Mouse (Mus musculus) liver (tissue): ENCODE data around the gene Eri3.

Experiments
- DNase-seq: peaks from one replicate; pipeline ENCODE4 v3.0.0-alpha.2; 2020; ENCODE audit warnings: mixed read lengths

Gene Eri3

DNA sequence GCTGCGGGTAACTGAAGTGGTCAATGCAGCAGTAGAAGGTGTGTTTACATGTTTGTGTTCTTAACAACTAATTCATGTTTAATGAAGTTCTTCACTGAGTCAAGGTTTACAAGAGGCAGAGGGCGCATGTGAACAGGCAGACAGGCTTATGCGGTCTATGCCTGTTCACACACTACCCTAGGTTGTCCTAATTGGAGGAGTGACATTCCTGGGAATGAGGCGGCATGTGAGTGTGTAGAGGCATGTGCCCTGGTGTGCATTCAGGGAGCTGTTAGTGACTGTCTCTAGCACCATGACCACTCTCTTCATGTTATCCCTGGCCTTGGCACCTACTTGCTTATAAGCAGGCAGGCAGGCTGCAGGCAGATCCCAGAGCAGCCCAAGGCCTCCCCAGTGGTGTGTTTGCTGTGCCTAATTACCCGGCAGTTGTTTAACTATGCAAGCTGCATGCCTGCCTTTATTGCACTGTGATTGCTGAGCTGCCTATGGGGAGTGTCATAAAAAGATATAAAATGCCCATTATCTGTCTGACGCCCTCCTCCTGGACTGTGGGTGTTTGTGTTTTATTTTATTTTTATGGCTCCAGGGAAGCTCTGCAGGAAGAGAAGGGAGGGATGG is 80.0 kb downstream of the Eri3 start:
- no peak for DNase-seq

DNA sequence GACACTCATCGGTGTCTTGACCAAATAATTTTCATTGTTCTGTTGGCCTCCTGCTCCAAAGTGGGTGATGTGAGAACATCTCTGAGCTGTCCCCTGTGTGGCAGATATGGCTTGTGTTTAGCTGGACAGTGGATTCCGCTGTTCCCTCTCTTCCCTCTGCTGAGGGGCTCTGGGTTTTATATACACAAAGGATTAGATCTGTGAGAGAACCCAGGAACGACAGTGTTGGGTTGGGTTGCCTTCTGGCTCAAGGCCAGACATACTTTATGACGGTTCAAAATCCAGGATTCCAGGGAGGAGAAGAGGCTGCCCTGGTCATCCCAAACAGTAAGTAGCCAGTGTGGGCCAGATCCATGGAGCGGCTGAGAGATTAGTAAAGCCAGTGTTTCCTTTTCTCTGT is 83.4 kb downstream of the Eri3 start:
- no peak for DNase-seq

DNA sequence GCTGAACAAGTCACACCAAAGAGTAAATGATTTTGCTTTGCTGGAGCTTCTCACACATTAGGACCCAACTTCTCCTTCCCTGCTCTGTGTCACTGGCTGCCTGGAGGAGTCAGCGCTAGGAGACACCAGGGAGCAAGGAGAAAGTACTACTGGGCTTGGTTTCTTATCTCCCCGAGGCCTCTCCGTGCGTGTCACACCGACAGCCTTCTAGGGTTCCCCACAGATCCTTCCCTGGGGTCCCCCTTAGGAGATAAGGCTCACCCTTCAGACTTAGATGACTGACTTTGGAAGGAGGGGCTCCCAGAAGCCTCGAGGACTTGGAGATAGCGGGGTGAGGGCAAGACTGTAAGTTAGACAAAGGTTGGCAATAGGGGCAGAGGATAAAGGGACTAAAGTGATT is 84.5 kb downstream of the Eri3 start:
- peak; percentile 48 for DNase-seq

DNA sequence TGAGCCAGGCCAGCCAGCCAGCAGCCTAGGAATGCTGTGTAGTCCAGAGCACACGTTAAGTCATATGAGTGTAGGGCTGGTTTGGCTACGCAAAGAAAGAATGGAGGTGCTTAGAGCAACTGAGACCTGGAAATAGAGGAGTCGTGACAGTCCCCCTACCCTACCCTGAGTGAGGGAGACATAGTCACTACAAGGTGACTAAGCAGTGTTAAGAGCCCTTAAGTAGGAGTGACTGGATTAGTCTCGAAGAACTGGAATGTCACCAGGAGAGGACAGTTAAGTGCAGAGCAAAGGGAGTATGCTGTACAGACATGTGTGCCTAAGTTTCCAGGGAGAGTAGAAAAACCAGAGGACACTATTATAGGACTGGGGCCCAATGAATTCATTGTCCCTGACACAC is 86.0 kb downstream of the Eri3 start:
- DNase-seq = no peak

DNA sequence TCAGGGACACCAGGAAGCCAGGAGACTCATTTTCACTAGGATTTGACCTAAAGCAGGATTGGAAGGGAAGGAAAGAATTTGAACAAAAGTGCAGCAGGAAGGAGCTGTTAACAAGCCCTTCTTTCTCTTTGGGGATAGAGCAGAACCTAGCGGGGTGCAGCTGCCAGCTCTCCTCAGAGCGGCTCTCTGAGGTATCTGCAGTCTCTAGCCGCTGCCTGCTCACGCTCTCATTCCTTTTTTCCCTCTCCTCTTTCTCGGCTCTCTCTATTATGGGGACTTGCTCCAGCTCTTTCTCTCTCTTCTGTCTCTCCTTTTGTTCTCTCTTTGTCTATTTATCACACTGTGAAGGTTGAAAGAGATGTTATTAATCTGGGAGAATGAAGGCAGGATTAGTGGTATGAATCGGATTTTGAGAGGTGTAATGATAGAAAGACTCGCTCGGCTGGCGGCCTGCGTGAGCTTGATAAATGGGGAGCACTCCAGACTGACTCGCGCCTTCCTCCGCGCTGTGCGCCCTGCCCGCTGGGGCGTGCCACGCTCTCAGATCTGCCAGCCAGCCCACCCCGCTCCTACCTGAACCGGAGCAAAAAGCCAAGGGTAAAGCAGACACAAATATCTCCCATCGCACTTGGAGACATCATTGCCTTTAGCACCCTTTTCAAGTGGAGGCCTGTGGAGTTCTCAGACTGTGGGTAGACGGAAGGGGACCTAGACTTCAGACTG is 86.9 kb downstream of the Eri3 start:
- peak; percentile 29 for DNase-seq

DNA sequence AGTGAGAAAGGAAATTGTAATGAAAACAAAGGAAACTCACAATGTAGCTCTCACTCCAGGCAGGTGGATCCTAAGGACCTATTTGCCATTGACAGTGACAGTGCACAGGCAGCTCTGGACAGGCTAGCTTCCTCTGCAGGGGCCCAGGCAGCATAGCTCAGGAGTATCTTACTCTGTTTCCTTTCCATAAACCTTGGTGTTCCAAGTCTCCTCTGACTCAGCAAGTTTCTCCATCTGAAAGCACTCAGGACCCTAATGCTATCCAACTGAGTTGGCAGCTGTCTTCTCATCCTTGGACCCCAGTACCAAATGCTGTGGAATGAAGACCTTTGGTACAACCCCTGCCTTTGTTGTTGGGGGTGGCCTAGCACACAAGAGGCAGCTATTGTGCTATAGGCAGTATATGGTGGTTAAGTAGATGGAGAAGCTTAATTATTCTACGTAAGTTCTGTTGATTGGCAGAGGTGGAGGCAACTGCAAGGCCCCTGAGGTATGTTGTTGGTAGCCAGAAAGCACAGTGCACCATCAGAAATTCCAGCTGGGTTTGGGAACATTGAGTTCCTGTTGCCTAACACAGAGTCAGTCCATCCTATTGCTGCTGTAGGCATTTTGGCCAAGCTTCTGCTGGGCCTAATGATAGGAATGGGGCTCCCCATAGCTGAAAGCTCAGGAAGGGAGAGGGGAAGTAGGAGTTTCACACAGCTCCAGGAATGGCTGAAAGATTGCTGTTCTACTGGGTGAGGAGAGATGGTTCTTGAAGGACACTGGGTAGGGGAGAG is 90.9 kb downstream of the Eri3 start:
- DNase-seq = no peak

DNA sequence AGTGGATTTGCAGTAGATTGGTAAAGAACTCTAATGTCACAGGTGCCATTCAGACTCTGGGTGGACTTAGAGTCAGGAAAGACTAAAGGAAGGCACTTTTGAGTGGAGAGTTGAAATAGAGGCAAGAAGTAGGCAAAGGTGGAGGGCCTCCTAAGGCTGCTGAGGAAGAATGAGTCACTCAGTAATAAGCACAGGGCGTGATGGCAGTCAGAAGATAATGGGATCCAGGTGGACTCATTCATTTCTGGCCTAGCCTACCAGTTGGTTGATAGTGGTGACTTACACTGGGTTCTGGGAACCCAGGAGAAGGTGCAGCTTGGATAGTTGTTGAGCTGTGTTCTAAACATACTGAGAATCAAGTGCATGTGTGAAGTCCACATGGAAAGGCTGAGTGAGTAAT is 91.6 kb downstream of the Eri3 start:
- no peak for DNase-seq

DNA sequence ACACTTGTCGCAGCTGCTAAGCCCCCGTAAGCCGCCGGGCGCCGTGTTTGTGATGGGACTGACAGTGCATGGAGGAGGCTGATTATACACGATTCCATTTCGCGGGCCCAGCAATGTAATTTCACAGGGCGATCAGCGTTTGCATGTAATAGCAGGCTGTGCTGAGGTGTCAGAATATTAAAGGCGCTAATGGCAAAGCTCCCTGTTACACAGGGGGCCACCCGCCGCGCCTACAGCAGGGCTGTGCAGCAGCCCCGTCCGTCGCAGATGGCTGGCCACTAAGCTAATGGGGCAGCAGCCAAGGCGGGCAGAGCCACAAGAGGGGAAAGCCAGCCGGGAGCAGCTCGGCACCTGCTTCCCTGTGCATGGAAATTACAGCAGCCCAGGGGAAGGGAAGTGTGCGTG is 94.9 kb downstream of the Eri3 start:
- no peak for DNase-seq

DNA sequence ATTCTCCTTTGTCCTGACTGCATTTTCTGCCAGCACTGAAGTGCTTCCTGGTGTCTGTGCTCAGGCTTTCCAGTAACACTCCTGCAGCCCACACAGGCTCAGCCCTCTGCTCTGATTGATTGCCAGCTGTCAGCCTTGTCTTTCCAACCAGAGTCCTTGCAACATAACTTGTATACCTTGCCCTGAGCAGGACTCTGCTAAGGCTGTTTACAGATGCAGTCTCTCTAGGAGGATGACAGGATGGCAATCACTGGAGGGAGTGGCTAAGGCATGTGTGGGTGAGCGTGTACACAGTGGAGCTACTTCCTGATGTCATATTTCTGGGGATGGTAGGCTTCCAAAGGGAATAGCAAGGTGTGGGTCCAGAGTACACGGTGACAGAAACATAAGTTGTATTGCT is 95.7 kb downstream of the Eri3 start:
- DNase-seq = no peak

DNA sequence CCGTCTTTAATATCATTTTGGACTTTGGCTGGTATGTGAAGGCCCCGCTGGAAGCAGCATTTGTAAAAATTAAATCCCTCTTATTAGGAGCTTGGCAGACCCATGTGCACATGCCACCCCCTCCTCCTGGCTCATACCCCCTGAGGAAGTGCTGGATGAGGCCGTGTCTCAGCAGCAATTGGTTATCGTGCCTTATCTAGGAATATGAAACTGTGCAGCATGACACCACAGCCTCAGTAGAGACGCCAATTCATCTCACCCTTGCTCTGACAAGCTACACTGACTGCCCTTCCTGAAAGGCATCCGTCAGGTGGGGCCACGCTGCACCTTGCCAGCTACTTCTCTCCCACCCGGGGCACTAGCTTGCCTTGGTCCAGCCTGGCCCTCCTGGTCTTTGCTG is 96.3 kb downstream of the Eri3 start:
- DNase-seq = no peak

DNA sequence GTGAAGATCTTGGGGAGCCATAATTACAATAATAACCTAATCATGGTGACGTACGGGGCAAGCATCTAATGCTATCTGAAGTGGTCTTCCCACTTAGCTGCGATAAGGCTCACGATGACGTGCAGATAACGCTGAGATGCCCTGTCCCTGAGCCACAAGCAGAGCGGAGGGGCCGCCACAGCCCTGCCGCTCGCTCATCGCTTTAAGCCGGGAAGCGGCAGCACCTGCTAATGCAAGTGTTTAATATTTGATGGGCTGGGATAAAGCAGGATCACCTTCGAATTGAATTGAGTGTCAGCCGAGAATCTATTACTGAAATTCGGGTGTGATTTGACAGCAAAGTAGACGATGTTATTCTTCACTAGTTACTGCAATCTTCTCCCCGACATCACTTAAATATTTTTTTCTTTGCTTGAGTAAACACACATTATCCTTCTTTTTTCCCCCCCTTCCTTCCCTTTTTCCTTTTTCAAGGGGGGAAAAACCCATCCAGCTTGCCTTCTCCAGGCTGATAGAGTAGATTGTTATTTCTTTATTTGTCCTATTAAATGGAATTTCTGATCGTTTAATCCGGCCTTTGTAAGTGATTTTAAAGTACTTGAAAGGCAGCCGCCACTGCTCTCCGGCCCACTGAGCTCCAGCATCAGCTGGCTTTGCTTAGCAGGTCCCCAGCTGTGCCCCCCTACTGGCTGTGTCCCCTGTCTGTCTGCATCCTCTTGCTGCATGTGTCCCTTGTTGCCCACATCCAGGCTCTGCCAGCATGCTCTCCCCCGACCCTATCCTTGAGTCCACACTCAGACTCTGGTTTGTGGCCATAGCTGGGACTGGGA is 97.0 kb downstream of the Eri3 start:
- no peak for DNase-seq

DNA sequence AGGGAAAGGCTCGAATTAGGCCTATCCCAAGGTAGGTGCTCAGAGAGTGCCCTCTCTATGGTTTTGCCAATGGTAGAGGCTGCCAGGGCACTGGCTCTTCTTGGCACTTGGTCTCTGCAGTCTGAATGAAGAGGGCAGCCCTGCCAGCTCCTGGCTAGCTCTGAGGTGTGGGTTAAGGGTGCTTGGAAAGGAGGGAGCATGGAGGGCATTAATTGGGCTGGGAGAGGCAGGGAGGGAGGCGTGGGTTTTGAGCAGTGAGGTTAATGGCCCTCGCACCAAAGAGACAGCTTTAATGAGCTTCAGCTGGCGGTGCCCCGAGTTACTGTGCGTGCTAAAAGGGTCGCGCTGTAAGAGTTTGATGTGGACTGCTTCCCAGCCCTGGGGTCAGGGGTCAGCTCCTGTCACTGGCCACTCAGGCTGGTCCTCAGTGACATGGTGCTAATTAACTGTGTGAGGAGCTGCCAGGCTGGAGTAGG is 101.5 kb downstream of the Eri3 start:
- no peak for DNase-seq

DNA sequence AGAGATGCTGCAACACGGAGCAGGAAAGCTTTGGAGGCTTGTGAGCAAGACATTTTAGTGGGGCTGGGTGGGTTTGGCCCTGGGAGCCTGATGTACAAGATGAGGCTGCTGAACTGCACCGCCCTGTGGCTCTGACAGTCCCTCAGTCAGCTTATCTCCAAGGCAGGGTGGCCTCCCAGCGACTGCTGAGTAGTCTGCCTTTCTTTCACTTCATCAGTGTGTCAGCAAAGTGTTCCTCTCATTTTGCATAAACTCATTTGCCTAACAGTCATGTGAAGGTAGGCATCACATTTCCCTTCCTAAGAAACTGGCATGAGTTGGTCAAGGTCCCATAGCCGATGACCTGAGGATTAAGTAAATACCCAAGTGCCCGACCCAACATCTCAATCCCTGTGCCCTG is 102.6 kb downstream of the Eri3 start:
- DNase-seq = peak; percentile 53

DNA sequence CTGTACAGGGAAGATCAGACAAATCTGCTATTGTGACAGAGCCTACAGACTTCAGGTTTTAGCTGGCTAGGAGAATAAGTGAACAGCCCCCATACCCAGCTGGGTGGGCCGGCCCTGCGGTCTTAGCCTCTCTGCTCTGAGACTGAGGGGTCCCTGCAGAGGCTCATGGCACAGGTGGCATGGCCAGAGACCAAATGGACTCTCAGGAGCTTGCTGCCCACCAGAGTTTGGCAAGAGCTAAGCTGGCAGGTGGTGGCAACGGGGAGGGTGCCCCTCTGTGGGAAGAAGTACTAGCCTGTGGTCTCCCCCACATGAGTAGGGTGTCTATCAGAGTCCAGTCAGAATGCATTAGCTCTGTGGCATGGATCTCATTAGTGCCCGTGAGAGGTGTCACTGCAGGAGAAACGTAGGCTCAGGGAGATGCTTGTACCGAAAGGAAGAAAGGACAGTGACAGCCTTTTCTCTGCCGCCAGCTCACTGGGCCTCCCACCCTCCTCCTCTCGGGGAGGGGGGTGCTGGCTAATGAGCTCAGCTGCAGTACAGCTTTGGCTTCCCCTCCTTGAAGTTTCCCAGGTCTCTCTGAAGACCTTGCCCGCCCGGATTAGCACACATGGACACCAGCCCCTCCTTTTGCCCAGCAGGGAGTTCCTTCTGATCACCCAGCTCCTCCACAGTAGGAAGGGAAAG is 104.0 kb downstream of the Eri3 start:
- no peak for DNase-seq

DNA sequence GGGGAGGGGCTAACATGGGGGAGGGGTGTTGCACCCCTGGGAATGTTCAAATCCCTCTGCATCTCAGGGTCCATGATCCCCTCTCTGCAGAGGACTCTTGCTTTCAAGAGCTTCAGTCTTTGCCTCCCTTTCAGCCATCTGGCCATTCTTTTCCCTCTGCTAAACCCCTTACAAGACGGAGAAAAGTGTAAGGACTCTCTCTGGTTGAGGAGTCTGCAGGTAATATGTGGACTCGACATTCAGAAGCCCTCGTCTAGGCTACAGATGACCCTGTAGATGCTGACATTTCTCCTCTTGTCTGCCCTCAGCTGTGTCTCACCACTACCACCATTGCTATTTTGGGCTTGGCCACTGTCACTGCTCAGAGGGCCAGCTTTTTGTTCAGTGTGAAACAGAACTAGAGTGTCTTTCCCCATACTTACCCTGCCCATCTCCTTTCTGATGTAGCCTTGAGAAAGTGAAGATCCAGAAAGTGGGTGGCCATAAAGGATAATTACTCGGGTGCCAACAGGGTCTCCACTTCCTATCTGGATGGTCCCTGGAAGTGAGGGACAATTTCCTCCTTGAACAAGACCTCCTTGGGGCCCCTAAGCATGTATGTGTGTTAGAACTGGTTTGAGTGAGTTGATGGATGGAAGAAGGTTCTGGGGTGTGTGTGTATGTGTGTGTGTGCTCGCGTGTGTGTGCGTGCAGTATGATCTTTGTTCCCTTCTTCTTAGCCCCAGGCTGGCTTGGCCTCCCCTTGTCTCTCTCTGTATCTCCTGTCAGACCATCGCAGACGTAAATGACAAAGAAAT is 104.7 kb downstream of the Eri3 start:
- DNase-seq = no peak

DNA sequence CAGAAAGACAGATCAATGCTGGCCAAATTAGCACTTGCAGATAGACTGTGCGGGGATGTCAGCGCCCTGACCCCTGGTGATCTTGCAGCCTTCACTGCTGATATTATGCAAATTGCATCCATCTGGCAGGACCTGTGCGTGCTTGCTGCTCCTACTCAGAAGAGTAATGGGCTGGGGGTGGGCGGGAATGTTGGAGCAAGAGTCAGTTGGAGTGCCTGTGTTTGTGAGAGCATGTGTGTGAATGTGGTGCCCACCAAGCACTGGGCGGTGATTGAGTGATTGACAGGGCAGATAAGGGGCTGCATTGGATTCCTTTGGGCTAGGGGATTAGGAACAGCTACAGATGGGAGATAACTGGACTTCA is 105.3 kb downstream of the Eri3 start:
- no peak for DNase-seq

DNA sequence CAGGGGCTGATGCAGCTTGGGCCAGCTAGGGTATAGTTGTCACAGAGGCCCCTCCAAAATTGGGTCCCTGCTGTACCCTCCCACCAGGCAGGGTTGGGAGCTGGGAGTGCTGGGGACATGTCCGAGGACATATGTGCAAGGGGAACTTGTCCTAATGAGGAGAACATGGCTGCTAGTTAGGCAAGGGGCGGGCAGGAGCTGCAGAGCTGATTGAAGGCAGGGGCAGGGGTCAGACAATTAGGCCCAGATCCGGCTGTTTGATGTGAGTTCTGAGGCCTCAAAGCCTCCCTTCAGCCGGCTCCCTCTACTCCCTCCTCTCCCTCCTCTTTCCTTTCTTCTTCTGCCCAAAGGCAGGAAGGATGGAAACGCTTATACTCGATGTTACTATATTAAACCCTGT is 106.8 kb downstream of the Eri3 start:
- no peak for DNase-seq

DNA sequence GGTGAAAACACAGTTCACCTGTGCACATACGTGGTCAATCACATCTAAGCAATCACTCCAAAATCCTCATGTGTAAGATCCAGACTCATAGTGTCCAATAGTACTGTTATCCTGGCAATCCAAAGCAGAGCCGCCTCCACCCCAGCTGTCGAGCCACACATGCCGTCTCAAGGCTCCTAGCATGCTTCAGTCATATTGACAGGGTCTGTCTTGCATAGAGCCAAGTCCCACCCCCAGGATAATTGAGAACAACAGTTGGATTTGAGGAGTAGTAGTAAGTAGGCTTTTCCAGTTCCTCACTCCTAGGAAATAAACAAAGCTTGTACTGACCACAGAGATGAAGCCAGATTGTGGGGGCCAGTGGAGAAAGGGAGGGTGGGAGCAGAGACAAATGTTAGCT is 107.5 kb downstream of the Eri3 start:
- DNase-seq = no peak

DNA sequence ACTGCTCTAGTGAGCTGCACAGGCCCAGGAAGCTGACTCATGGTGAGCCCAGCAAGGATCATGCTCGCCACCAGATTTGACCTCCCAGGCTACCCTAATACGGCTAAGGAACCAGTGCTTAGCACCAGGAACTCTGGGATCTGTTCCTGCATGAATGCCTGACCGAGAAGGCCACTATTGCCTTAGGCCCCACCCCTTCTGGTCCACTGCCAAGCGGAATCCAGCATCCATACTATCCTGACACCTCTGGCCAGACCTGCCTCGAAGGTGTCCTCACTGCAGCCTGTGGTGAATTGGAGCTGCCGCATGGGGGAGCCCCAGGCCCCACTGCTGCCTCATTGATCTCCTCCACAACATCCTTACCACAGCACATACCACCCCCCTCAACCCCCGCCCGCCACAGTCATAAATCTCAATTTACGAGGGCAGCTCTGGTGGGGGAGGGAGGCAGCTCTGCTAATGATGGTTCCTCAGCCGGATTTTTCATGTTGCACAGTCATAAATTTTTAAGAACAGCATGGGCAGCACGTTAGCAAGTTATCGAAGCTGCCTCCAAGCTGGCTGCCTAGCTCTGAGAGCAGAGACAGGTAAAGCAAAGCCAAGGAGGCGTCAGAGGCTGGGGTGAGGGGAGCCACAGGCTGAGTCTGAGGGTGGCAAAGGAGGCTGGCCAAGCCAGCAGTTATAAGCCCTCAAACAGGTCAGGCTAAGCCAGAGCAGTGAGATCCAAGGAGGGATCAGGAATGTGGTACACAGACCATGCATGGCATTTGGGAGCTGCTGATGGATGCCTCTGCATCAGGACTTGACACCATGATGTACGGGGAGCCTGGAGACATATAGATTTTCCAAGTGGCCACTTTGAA is 108.6 kb downstream of the Eri3 start:
- peak; percentile 33 for DNase-seq

DNA sequence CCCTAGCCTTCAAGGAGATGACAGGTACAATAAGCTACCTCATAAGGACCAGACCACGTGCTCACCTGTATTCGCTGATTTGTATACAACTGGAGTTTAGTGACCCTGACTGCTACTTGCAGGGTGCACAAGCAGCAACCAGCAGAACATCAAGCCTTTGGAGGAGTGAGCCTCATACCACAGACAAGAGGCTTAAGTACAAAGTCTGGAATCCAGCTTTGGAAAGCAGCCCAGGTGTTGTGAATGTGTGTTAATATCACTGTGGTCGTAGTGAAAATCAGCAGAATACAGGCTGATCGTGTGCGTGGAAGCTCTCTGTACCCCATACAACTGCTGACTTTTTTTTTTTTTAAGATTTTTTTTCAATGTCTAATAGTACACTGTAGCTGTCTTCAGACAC is 109.8 kb downstream of the Eri3 start:
- DNase-seq = no peak
